Mouse (Mus musculus): ENCODE measurements around the gene Atg10. TPM values are rescaled to one million over a fixed set of nuclear protein-coding genes. Genes with fewer than 3 reads are reported as not detected.
A peak's percentile ranks its signal among the peaks of the same experiment; 100 is the strongest.

Atg10 gene
- polyA plus RNA-seq, 1 experiment from 2014 or later: 13.0 TPM

- Histone ChIP-seq H3K4me3 (ENCODE audit: low read depth, low read length) (no peak overlapping the region), H3K27ac (ENCODE audit: low read depth, low read length) (no peak overlapping the region), H3K27me3 (ENCODE audit: control insufficient read depth, insufficient read depth, low read length) (no peaks in the 10 kb centered on the region), H3K9ac (ENCODE audit: low read length) (no peak overlapping the region), H3K9me3 (ENCODE audit: control insufficient read depth, low read length) (no peaks in the 10 kb centered on the region), H3K4me1 (replicated peaks; ENCODE audit: control insufficient read depth, insufficient read depth, low read length) (no peaks in the 10 kb centered on the region; the same call in 1 of the 2 replicates), H3K4me2 (ENCODE audit: low read depth, low read length, severe bottlenecking) (no peak overlapping the region), H3K36me3 (ENCODE audit: control insufficient read depth, insufficient read depth, low read length) (no peaks in the 10 kb centered on the region)
- no peak for DNase-seq (ENCODE audit: low spot score)
- peak; percentile 75 for ATAC-seq (replicated peaks; ENCODE audit: low FRiP score)
- 25% methylated on average over 6 of the region's 6 CpGs for WGBS
Measured at GRCm38 (mm10) chr13:91093162-91093561, 130.6 kb downstream of the Atg10 start.

GRCm38 (mm10) chr13:91091731-91092190 lies 132.0 kb downstream of the Atg10 start:
- Histone ChIP-seq H3K4me3 (ENCODE audit: low read depth, low read length) (no peak overlapping the region), H3K4me2 (ENCODE audit: low read depth, low read length, severe bottlenecking) (no peak overlapping the region), H3K27me3 (ENCODE audit: control insufficient read depth, insufficient read depth, low read length) (no peaks in the 10 kb centered on the region), H3K9ac (ENCODE audit: low read length) (no peak overlapping the region), H3K4me1 (replicated peaks; ENCODE audit: control insufficient read depth, insufficient read depth, low read length) (no peaks in the 10 kb centered on the region; the same call in 1 of the 2 replicates), H3K27ac (ENCODE audit: low read depth, low read length) (no peak overlapping the region), H3K36me3 (ENCODE audit: control insufficient read depth, insufficient read depth, low read length) (no peaks in the 10 kb centered on the region), H3K9me3 (ENCODE audit: control insufficient read depth, low read length) (no peaks in the 10 kb centered on the region)
- 98% methylated on average over 2 of the region's 2 CpGs for WGBS
- ATAC-seq (replicated peaks; ENCODE audit: low FRiP score): no peak
- DNase-seq (ENCODE audit: low spot score): no peak

GRCm38 (mm10) chr13:91090861-91091730 lies 132.7 kb downstream of the Atg10 start:
- no peaks in the 10 kb centered on the region for H3K36me3 ChIP-seq (ENCODE audit: control insufficient read depth, insufficient read depth, low read length)
- H3K4me1 ChIP-seq (replicated peaks; ENCODE audit: control insufficient read depth, insufficient read depth, low read length): no peaks in the 10 kb centered on the region; the same call in 1 of the 2 replicates
- 80% methylated on average over 4 of the region's 4 CpGs for WGBS
- H3K27ac ChIP-seq (ENCODE audit: low read depth, low read length): no peak overlapping the region
- H3K9ac ChIP-seq (ENCODE audit: low read length): no peak overlapping the region
- H3K4me3 ChIP-seq (ENCODE audit: low read depth, low read length): no peak overlapping the region
- H3K27me3 ChIP-seq (ENCODE audit: control insufficient read depth, insufficient read depth, low read length): no peaks in the 10 kb centered on the region
- H3K4me2 ChIP-seq (ENCODE audit: low read depth, low read length, severe bottlenecking): no peak overlapping the region
- DNase-seq (ENCODE audit: low spot score) (no peak), ATAC-seq (replicated peaks; ENCODE audit: low FRiP score) (no peak)
- H3K9me3 ChIP-seq (ENCODE audit: control insufficient read depth, low read length): no peaks in the 10 kb centered on the region

- H3K9ac ChIP-seq (ENCODE audit: low read length): no peak overlapping the region
- no peaks in the 10 kb centered on the region for H3K27me3 ChIP-seq (ENCODE audit: control insufficient read depth, insufficient read depth, low read length)
- H3K4me3 ChIP-seq (ENCODE audit: low read depth, low read length): no peak overlapping the region
- no peak overlapping the region for H3K27ac ChIP-seq (ENCODE audit: low read depth, low read length)
- ATAC-seq (replicated peaks; ENCODE audit: low FRiP score): no peak
- DNase-seq (ENCODE audit: low spot score): no peak
- no peaks in the 10 kb centered on the region for H3K36me3 ChIP-seq (ENCODE audit: control insufficient read depth, insufficient read depth, low read length)
- 95% methylated on average over 12 of the region's 12 CpGs for WGBS
- H3K9me3 ChIP-seq (ENCODE audit: control insufficient read depth, low read length): no peaks in the 10 kb centered on the region
- no peaks in the 10 kb centered on the region for H3K4me1 ChIP-seq (replicated peaks; ENCODE audit: control insufficient read depth, insufficient read depth, low read length)
- no peak overlapping the region for H3K4me2 ChIP-seq (ENCODE audit: low read depth, low read length, severe bottlenecking)
Measured at GRCm38 (mm10) chr13:91086361-91086900, 137.3 kb downstream of the Atg10 start.

GRCm38 (mm10) chr13:91072351-91072750 lies 151.4 kb downstream of the Atg10 start:
- Histone ChIP-seq H3K27ac (ENCODE audit: low read depth, low read length) (no peak overlapping the region), H3K4me3 (ENCODE audit: low read depth, low read length) (no peak overlapping the region), H3K9ac (ENCODE audit: low read length) (no peak overlapping the region), H3K27me3 (ENCODE audit: control insufficient read depth, insufficient read depth, low read length) (no peaks in the 10 kb centered on the region), H3K4me2 (ENCODE audit: low read depth, low read length, severe bottlenecking) (no peak overlapping the region), H3K9me3 (ENCODE audit: control insufficient read depth, low read length) (no peaks in the 10 kb centered on the region), H3K4me1 (replicated peaks; ENCODE audit: control insufficient read depth, insufficient read depth, low read length) (no peaks in the 10 kb centered on the region), H3K36me3 (ENCODE audit: control insufficient read depth, insufficient read depth, low read length) (no peaks in the 10 kb centered on the region)
- DNase-seq (ENCODE audit: low spot score): no peak
- WGBS: 90% methylated on average over 2 of the region's 2 CpGs
- ATAC-seq (replicated peaks; ENCODE audit: low FRiP score): no peak

GRCm38 (mm10) chr13:91060871-91061270 lies 162.9 kb downstream of the Atg10 start:
- H3K9me3 ChIP-seq (ENCODE audit: control insufficient read depth, low read length): no peaks in the 10 kb centered on the region
- no peaks in the 10 kb centered on the region for H3K36me3 ChIP-seq (ENCODE audit: control insufficient read depth, insufficient read depth, low read length)
- 92% methylated on average over 5 of the region's 5 CpGs for WGBS
- no peak overlapping the region for H3K4me3 ChIP-seq (ENCODE audit: low read depth, low read length)
- ATAC-seq (replicated peaks; ENCODE audit: low FRiP score): no peak
- no peak for DNase-seq (ENCODE audit: low spot score)
- H3K4me1 ChIP-seq (replicated peaks; ENCODE audit: control insufficient read depth, insufficient read depth, low read length): no peaks in the 10 kb centered on the region
- no peak overlapping the region for H3K27ac ChIP-seq (ENCODE audit: low read depth, low read length)
- no peak overlapping the region for H3K9ac ChIP-seq (ENCODE audit: low read length)
- H3K27me3 ChIP-seq (ENCODE audit: control insufficient read depth, insufficient read depth, low read length): no peaks in the 10 kb centered on the region
- no peak overlapping the region for H3K4me2 ChIP-seq (ENCODE audit: low read depth, low read length, severe bottlenecking)

GRCm38 (mm10) chr13:91048171-91048570 lies 175.6 kb downstream of the Atg10 start:
- WGBS: 86% methylated on average over 4 of the region's 4 CpGs
- no peak overlapping the region for H3K27ac ChIP-seq (ENCODE audit: low read depth, low read length)
- no peak overlapping the region for H3K9ac ChIP-seq (ENCODE audit: low read length)
- no peak overlapping the region for H3K4me3 ChIP-seq (ENCODE audit: low read depth, low read length)
- no peak overlapping the region for H3K4me2 ChIP-seq (ENCODE audit: low read depth, low read length, severe bottlenecking)
- no peaks in the 10 kb centered on the region for H3K4me1 ChIP-seq (replicated peaks; ENCODE audit: control insufficient read depth, insufficient read depth, low read length)
- no peak for ATAC-seq (replicated peaks; ENCODE audit: low FRiP score)
- H3K9me3 ChIP-seq (ENCODE audit: control insufficient read depth, low read length): no peaks in the 10 kb centered on the region
- no peaks in the 10 kb centered on the region for H3K27me3 ChIP-seq (ENCODE audit: control insufficient read depth, insufficient read depth, low read length)
- no peaks in the 10 kb centered on the region for H3K36me3 ChIP-seq (ENCODE audit: control insufficient read depth, insufficient read depth, low read length)
- no peak for DNase-seq (ENCODE audit: low spot score)

- H3K36me3 ChIP-seq (ENCODE audit: control insufficient read depth, insufficient read depth, low read length): no peaks in the 10 kb centered on the region
- H3K9me3 ChIP-seq (ENCODE audit: control insufficient read depth, low read length): no peaks in the 10 kb centered on the region
- WGBS: 90% methylated on average over 5 of the region's 5 CpGs
- no peak overlapping the region for H3K27ac ChIP-seq (ENCODE audit: low read depth, low read length)
- DNase-seq (ENCODE audit: low spot score): no peak
- no peaks in the 10 kb centered on the region for H3K4me1 ChIP-seq (replicated peaks; ENCODE audit: control insufficient read depth, insufficient read depth, low read length)
- no peak for ATAC-seq (replicated peaks; ENCODE audit: low FRiP score)
- H3K9ac ChIP-seq (ENCODE audit: low read length): no peak overlapping the region
- no peaks in the 10 kb centered on the region for H3K27me3 ChIP-seq (ENCODE audit: control insufficient read depth, insufficient read depth, low read length)
- H3K4me2 ChIP-seq (ENCODE audit: low read depth, low read length, severe bottlenecking): no peak overlapping the region
- H3K4me3 ChIP-seq (ENCODE audit: low read depth, low read length): no peak overlapping the region
Measured at GRCm38 (mm10) chr13:91046851-91047250, 176.9 kb downstream of the Atg10 start.

Measured in forebrain, embryonic 11.5 days (tissue).